Mouse (Mus musculus) mesoderm, embryonic 11.5 days (tissue): ENCODE measurements around the gene Zfp786.
A peak's percentile ranks its signal among the peaks of the same experiment; 100 is the strongest.
"Not testable (repeated sequence)": the region's sequence is repeated elsewhere in the genome, so short reads cannot be mapped to it uniquely, and the experiment has no call there.

ENCODE experiments used
- DNase-seq: peaks from one replicate; pipeline ENCODE4 v3.0.0-alpha.2; 2012; ENCODE audit warnings: low read depth, low spot score

Zfp786 gene

DNA sequence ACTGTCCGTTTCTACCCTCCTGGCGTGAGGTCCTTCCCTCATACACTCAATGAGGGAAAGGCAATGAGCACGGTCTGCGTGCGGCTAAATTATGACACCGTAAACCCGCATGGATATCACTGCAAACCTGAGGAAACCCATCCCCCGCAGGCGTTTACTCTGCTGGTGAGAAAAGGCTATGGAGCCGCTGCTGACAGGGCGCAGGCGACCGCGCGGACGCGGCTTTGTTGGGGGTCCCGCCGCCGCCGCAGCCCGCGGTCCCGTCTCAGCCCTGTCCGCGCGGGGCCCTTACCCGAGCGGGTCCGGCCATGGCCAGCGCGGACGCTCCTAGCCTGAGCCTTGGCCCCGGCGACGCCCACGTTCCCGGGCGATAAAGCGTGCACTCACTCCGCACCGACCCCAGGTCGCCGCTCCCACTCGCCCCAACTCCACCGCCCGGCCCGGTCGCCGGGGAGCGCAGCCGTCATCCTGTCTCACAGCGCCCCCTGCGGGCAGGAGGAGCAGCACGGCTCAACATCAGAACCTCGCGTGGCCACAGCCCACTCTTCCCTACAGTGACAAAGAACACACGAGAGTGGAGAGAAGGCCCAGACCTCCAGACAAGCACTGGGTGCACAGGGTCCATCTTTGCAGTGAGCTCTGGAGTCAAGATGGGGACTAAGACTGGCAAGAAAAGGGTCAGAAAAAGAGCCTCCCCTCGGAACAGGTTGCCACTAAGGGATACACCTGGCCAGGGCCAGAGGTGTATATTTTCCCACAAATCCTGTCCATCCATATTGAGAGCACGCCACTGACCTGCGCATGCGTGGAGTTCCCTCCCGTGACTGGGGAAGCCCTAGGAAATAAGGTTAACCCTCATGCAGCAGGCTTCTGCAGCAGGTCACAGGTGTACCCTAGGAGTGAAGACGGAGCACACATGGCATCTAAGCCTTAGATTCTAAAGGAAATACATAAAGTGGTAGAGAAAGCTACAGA lies at the start of gene Zfp786:
Zfp786 (minus strand) TSS at position 764 of the 975 bp plus-strand sequence.
- DNase-seq, result peak; percentile 94

DNA sequence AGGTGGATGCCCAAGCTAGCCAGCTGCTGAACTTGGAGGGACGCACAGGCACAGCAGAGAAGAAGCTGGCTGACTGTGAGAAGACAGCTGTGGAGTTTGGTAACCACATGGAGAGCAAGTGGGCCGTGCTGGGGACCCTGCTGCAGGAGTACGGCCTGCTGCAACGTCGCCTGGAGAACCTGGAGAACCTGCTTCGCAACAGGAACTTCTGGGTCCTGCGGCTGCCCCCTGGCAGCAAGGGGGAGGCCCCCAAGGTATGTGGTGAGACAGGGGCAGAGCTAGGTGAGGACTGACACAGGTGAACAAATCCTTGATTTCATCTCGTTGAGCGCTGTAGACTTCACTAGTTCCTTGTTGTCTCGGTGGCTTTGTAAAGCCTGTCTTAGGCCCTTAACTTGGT lies 49.5 kb upstream of the Zfp786 start:
- no peak for DNase-seq

- no peak for DNase-seq
Observed at GRCm38 (mm10) chr6:47879049-47879716, 48.5 kb upstream of the Zfp786 start.

DNA sequence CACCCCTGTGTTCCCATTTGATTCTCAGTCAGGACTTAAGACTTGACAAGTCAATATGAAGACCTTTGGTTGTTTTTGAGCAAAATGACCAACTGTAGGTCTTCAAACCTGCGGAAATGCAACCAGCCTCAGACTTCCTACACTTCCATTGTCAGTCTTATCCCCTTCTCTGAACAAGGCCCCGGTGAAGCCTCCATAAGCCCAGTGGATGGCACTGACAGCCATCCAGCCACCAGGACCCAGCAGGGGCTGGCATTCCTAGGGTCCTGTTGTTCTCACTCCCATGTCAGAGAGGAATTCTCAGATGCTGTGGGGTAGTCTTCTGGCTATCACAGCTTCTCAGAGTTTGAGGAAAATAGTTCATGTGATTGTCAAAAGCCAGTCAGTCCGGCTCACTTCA lies 47.9 kb upstream of the Zfp786 start:
- DNase-seq, result no peak

DNA sequence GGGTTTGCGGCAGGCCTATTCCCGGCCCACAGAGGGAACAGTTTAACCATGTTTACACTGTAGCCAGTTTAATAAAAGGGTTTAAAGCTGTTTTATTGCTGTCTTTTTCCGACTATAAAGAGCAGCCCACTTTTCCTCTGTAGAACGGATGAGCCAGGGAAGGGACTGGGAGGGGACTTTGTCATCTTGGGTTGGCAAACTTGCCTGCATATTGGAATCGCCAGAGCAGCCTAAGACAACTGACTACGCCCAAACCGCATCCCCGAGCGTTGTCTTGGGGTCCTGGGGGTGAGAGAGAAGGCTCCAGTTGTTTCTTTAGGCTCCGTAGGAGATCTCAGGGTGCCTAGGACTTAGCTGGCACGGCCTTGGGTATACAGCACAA lies 47.5 kb upstream of the Zfp786 start:
- peak; percentile 10 for DNase-seq

DNA sequence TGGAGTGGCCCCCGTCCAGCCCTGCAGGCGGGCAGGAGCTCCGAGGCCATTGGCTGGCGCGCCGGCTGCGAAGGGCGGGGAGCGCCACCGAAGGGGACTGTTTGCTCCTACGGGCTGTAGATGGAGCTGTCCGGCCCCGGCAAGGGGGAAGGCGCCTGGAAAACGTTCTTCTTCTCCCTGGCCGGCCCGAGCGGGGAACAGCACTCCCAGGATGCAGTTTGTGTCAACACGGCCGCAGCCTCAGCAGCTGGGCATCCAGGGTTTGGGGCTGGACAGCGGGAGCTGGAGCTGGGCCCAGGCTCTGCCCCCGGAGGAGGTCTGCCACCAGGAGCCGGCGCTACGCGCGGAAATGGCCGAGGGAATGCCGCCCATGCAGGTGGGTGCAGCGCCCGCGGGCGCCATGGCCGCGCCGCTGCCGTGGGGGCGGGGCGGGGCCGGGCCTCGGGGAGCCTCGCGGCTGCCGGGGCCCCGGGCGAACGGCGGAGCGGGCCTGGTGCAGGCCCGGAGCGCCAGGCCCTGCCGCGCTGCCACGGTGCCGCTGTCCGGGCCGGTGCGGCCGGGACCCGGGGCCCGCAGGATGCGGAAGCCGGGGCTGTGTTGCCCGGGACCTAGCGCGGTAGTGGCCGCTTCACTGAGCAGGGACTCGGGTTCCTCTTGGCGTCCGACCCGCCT lies 46.9 kb upstream of the Zfp786 start:
- DNase-seq, result peak; percentile 90

DNA sequence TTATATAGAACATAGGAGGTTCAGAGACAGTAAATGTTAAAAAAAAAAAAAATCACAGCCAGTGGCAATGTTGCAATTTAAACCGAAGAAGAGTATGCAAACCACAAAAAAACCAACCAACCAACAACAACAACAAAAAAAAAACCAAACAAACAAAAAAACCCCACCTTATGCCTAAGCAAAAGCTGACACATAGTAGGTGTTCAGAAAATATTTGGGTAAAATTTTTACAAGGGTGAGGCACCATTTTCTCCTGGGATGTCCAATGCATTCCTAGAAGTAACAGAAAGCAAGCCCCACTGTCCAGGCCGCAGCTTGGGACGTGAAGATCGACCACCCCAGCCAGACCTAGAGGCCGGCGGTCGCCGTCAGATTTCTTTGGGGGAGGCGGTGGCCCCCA lies 46.4 kb upstream of the Zfp786 start, which contains the start of gene Zfp282:
Zfp282 (plus strand) TSS at position 147 of the 400 bp plus-strand sequence.
- no peak for DNase-seq

DNA sequence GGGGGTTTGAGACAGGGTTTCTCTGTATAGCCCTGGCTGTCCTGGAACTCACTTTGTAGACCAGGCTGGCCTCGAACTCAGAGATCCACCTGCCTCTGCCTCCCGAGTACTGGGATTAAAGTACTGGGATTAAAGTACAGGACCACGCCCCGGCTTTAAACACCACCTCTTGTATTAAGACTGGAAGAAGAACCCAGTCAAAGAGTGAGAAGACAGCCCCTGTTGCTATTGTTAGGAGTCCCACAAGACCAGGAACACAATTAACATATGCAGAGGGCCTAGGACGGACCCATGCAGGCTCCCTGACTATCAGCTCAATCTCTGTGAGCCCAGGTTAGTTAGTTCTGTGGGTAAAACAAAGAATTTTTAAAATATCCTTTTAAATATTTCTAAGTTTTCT lies 41.6 kb upstream of the Zfp786 start:
- no peak for DNase-seq

DNA sequence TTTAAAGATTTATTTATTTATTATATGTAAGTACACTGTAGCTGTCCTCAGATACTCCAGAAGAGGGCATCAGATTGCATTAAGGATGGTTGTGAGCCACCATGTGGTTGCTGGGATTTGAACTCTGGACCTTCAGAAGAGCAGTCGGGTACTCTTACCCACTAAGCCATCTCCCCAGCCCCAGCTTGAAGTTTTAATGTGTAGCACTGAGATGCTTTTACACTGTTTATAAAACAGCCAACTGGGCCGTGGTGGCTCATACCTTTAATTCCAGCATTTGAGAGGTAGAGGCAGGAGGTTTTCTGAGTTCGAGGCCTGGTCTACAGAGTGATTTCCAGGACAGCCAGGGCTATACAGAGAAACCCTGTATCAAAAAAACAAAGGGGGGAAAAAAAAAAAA lies 27.1 kb upstream of the Zfp786 start:
- DNase-seq, result not testable (repeated sequence)

DNA sequence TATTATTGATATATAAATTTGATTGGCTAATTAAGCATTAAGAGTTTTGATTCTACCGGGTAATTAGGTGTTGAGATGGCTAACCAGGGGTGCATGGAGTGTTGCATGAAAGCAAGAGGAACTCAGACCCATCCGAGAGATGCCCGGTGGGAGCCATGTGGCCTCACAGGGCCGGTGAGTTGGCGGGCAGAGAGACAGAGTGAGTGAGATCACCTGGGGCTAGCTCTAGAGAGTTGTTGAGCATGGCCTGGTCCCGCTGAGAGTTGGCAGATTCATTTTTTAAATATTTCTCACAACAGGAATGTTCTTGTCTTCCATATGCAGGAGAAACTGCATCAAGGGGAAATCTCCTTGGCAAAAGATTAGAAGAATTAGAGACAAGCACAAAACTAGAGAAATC lies 26.6 kb upstream of the Zfp786 start:
- DNase-seq, result no peak

DNA sequence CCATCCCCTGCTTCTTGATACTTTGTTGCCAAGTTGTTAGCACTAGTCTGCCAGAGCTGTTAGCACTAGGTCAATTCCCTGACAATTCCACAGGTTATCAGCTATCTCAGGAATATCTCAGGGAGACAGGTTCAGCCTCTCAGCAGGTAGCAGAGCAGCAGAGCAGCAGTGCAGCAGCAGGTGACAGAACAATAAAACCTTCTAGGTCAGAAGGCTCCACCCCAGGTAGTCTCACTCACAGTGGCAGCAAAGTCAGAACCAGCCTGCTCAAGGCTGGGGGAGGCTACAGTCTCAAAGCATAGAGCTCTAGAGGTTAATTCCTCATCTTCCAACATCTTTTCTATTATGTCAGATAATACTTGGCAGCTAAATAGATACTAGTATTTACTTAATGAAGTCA lies 15.1 kb upstream of the Zfp786 start:
- no peak for DNase-seq

DNA sequence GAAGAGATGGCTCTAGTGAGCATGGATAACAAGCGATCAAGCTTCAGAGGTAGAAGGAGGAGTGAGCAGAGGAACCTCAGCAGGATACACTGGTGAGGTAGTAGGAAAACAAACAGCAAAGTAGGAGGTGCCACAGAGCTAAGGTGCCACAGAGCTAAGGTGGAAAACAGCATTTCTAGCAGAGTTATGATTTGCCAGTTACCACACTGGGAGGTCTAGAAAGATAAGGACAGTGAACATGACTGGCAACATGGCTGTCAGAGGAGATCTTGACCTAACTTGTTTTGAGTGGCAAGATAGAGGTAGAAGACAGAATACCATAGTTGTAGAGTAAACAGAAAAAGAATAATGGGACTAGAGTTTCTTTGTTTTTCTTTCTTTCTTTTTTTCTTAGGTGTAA lies 11.7 kb upstream of the Zfp786 start:
- DNase-seq, result no peak

DNA sequence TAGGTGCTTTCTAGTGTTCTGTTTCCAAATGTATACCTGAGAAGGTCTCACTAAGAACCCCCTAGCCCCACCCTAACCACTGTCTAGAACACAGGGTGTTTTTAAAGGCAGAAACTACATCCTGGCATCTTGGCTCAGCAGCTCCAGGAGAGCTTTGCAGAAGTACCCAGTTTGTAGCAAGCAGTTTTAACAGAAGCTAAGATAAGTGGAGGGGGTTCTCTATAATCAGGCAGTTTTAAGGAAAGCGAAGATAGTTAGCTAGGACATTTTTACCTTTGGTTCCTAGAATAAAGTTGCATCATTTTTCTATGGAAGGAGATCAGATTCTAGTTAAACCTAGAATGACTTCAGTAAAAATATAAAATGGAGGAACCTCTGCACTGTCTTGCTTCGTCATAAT lies 11.2 kb upstream of the Zfp786 start:
- DNase-seq, result no peak

- no peak for DNase-seq
Observed at GRCm38 (mm10) chr6:47841077-47841476, 10.4 kb upstream of the Zfp786 start.

DNA sequence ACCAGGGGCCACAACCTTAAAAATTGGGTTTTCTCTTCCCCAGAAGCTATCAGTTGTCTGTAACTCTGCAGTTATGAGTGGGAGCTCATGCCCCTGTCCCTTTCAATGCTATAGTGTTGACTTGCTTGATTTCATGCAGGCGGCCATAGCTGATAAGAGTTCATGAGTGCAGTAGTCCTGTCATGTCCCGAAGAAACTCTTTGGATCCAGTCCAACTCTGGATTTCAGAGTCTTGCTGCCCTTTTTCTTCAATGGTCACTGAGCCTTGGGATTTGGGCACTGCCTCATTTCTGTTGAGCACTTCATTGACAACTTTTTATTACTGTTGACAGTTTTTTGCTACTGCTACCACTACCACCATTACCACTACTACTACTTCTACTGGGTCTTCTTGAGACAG lies 7.0 kb upstream of the Zfp786 start:
- DNase-seq, result no peak

DNA sequence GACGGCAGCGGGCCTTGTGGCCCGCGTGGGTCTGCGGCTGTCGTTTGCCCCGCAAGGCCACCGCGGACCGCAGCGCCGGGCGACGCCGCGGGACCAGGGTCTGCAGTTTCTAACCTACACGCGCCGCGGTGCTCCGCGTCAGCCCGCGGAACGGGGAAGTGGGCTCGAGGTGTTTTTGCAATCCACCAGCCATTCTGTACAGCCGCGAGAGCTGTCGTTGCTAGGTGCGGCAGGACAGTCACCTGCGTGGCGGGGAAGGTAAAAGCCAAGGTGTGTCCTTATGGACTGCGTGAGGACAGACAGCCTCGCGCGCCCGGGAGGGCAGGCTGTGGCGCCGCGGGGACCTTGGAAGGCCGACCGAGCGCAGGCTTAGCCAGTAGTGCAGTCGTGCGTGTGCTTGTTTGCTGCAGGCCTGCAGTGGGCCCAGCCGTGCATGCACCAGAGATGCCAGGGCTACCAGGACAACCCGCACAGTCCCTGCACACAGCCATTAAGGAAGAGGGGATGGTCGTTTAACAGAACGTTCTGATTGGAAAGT lies 5.4 kb upstream of the Zfp786 start:
- peak; percentile 60 for DNase-seq

GRCm38 (mm10) chr6:47835482-47835983 lies 4.9 kb upstream of the Zfp786 start, which contains the start of gene Zfp398:
Zfp398 (plus strand) TSS chr6:47835661.
- peak; percentile 95 for DNase-seq

DNA sequence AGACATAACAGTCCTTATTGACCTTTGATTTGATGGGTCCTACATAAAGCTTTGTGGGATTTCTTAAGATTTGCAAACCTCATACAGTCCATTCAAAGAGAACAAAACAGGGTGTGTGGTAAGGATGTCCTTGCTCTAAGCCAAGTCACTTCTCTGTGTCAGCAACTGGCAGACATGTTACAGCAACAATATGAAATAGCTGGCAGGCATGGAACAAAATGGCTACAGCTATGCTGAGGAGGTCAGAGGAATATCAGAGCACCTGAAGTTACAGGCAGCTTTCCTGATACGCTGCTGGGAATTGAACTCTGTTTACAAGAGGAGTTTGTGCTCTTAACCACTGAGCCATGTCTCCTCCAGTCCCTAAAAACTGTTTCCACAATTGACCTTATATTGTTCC lies 1.6 kb upstream of the Zfp786 start:
- no peak for DNase-seq

- DNase-seq, result no peak
Observed at GRCm38 (mm10) chr6:47828950-47829349, 1.7 kb downstream of the Zfp786 start.

DNA sequence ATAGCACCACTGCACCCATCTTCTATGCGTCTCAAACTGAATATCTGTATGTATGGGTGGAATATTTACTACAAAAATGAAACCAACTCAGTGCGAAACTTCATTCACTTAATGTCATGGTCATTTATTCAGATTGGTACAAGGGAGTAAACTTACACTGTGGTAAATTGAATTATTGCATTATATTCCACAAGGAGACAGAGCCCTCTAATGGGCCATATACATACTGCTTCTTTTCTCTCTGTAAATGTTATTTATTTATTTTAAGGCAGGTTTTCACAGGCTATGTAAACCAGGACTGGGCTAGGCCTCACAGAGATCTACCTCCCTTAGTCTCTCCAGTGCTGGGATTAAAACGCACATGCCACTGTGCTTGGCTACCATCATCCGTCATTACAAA lies 3.2 kb downstream of the Zfp786 start:
- DNase-seq, result no peak

- no peak for DNase-seq
Observed at GRCm38 (mm10) chr6:47824241-47824640, 6.4 kb downstream of the Zfp786 start.

GRCm38 (mm10) chr6:47821776-47822175 lies 8.9 kb downstream of the Zfp786 start:
- DNase-seq, result no peak
